Mouse (Mus musculus) stomach, embryonic 15.5 days (tissue): ENCODE results near the gene Plgrkt. TPM values are rescaled to one million over a fixed set of nuclear protein-coding genes. Genes with fewer than 3 reads are reported as not detected.
A peak's percentile ranks its signal among the peaks of the same experiment; 100 is the strongest.

ENCODE experiments used
- ATAC-seq: fragments of 200-750 bp; cut with Nextera tagmentation; 2 replicates; pipeline ENCODE4 v1.8.0; 2017; ENCODE audit warnings: low read depth, moderate number of reproducible peaks, moderate TSS enrichment; ENCODE audit not compliant: insufficient read depth, low FRiP score
- H3K27ac ChIP-seq: fragments of 300-500 bp; sonication (generic); 2 replicates; pipeline ENCODE4 v1.5.1; 2015; ENCODE audit warnings: mild to moderate bottlenecking, inconsistent platforms
- H3K27me3 ChIP-seq: fragments of 300-500 bp; sonication (generic); replicated peaks from 2 replicates; pipeline ENCODE4 v1.6.1; 2015; ENCODE audit warnings: inconsistent platforms
- H3K36me3 ChIP-seq: fragments of 300-500 bp; sonication (generic); 2 replicates; pipeline ENCODE4 v1.6.1; 2015; ENCODE audit warnings: inconsistent platforms
- H3K4me1 ChIP-seq: fragments of 300-500 bp; sonication (generic); 2 replicates; pipeline ENCODE4 v1.6.1; 2015; ENCODE audit warnings: inconsistent platforms
- H3K4me2 ChIP-seq: fragments of 300-500 bp; sonication (generic); 2 replicates; pipeline ENCODE4 v1.6.1; 2015; ENCODE audit warnings: mild to moderate bottlenecking, inconsistent platforms
- H3K4me3 ChIP-seq: fragments of 300-500 bp; sonication (generic); replicated peaks from 2 replicates; pipeline ENCODE4 v1.5.1; 2015; ENCODE audit warnings: inconsistent platforms
- H3K9ac ChIP-seq: fragments of 300-500 bp; sonication (generic); 2 replicates; pipeline ENCODE4 v1.6.1; 2015; ENCODE audit warnings: inconsistent platforms
- H3K9me3 ChIP-seq: fragments of 300-500 bp; sonication (generic); 2 replicates; pipeline ENCODE4 v1.6.1; 2016; ENCODE audit warnings: inconsistent platforms
- WGBS: fragments of 180-500 bp; shearing (Covaris S2); methylation state at CpG from one replicate; pipeline ENCODE4 v1.1.7; 2015; 5-methylcytosine and 5-hydroxymethylcytosine counted together
- polyA plus RNA-seq: library from polyadenylated mRNA; unstranded; fragments of >200 nt; fragmentation: Nextera tagmentation; extraction: Ambion mirVana; gene quantifications from 2 replicates; pipeline ENCODE4 v1.2.1, GENCODE M21; 2015

Plgrkt gene
- polyA plus RNA-seq, 1 experiment from 2014 or later, result 81.9 TPM

GRCm38 (mm10) chr19:29364076-29364475 lies 3.1 kb downstream of the Plgrkt start:
- whole genome bisulfite sequencing, result 78% methylated on average over 5 of the region's 5 CpGs
- no peak overlapping the region for H3K27ac ChIP-seq
- H3K27me3 ChIP-seq, result no peaks in the 10 kb centered on the region
- H3K9me3 ChIP-seq, result no peaks in the 10 kb centered on the region
- no peak overlapping the region for H3K4me2 ChIP-seq
- H3K4me1 ChIP-seq, result peaks cover 5% of the 10 kb centered on the region; the same call in 1 of the 2 replicates
- ATAC-seq, result no peak
- H3K36me3 ChIP-seq, result no peaks in the 10 kb centered on the region
- no peak overlapping the region for H3K9ac ChIP-seq
- no peak overlapping the region for H3K4me3 ChIP-seq

- WGBS, result 91% methylated on average over 7 of the region's 7 CpGs
- Histone ChIP-seq H3K9me3 (no peaks in the 10 kb centered on the region), H3K27ac (no peak overlapping the region), H3K4me3 (no peak overlapping the region), H3K36me3 (no peaks in the 10 kb centered on the region), H3K4me2 (no peak overlapping the region), H3K4me1 (peaks cover 5% of the 10 kb centered on the region; the same call in 1 of the 2 replicates), H3K9ac (no peak overlapping the region), H3K27me3 (no peaks in the 10 kb centered on the region)
- ATAC-seq, result no peak
Observed at GRCm38 (mm10) chr19:29363557-29363956, 3.6 kb downstream of the Plgrkt start.

- no peaks in the 10 kb centered on the region for H3K27me3 ChIP-seq
- ATAC-seq, result no peak
- H3K4me1 ChIP-seq, result peaks cover 5% of the 10 kb centered on the region; the same call in 1 of the 2 replicates
- no peaks in the 10 kb centered on the region for H3K9me3 ChIP-seq
- H3K36me3 ChIP-seq, result no peaks in the 10 kb centered on the region
- H3K4me3 ChIP-seq, result peak overlapping the region; percentile 60
- WGBS, result 26% methylated on average over 13 of the region's 13 CpGs
- no peak overlapping the region for H3K9ac ChIP-seq
- peak overlapping the region; percentile 5; the same call in 1 of the 2 replicates for H3K27ac ChIP-seq
- H3K4me2 ChIP-seq, result peak overlapping the region; percentile 78
Observed at GRCm38 (mm10) chr19:29362173-29362930, 4.8 kb downstream of the Plgrkt start.

- 2% methylated on average over 33 of the region's 33 CpGs for WGBS
- peak; percentile 99 for ATAC-seq
- H3K27ac ChIP-seq, result peak overlapping the region; percentile 5; the same call in 1 of the 2 replicates
Observed at GRCm38 (mm10) chr19:29361468-29362130, 5.6 kb downstream of the Plgrkt start.

GRCm38 (mm10) chr19:29360251-29360650 lies 6.9 kb downstream of the Plgrkt start:
- ATAC-seq, result no peak
- WGBS, result 57% methylated on average over 5 of the region's 5 CpGs
- Histone ChIP-seq H3K4me2 (0 out of 2 replicates have a peak overlapping the region, but pooled peaks have one; percentile 78), H3K36me3 (no peaks in the 10 kb centered on the region), H3K27me3 (no peaks in the 10 kb centered on the region), H3K9me3 (no peaks in the 10 kb centered on the region), H3K4me3 (no peak overlapping the region), H3K9ac (no peak overlapping the region), H3K27ac (no peak overlapping the region), H3K4me1 (peaks cover 5% of the 10 kb centered on the region; the same call in 1 of the 2 replicates)

More at GRCm38 (mm10) chr19:29361468-29362130, 5.6 kb downstream of the Plgrkt start:
- peaks cover 5% of the 10 kb centered on the region; the same call in 1 of the 2 replicates for H3K4me1 ChIP-seq
- peak overlapping the region; percentile 78 for H3K4me2 ChIP-seq
- no peaks in the 10 kb centered on the region for H3K27me3 ChIP-seq
- H3K36me3 ChIP-seq, result no peaks in the 10 kb centered on the region
- H3K4me3 ChIP-seq, result peak overlapping the region; percentile 60
- H3K9me3 ChIP-seq, result no peaks in the 10 kb centered on the region
- peak overlapping the region; percentile 42; the same call in 1 of the 2 replicates for H3K9ac ChIP-seq

- Histone ChIP-seq H3K36me3 (no peaks in the 10 kb centered on the region), H3K4me1 (no peaks in the 10 kb centered on the region), H3K27me3 (no peaks in the 10 kb centered on the region), H3K9ac (no peak overlapping the region), H3K27ac (no peak overlapping the region), H3K4me3 (no peak overlapping the region), H3K9me3 (no peaks in the 10 kb centered on the region), H3K4me2 (no peak overlapping the region)
- no peak for ATAC-seq
- 84% methylated on average over 11 of the region's 11 CpGs for WGBS
Observed at GRCm38 (mm10) chr19:29356281-29356680, 10.9 kb downstream of the Plgrkt start.

- ATAC-seq, result peak; percentile 31
- H3K9me3 ChIP-seq, result no peaks in the 10 kb centered on the region
- no peaks in the 10 kb centered on the region for H3K4me1 ChIP-seq
- no peaks in the 10 kb centered on the region for H3K27me3 ChIP-seq
- no peaks in the 10 kb centered on the region for H3K36me3 ChIP-seq
- WGBS, result 4% methylated on average over 20 of the region's 20 CpGs
- H3K4me3 ChIP-seq, result peak overlapping the region; percentile 38
- no peak overlapping the region for H3K9ac ChIP-seq
- peak overlapping the region; percentile 79 for H3K4me2 ChIP-seq
- no peak overlapping the region for H3K27ac ChIP-seq
Observed at GRCm38 (mm10) chr19:29354895-29355877, 12.0 kb downstream of the Plgrkt start.

- ATAC-seq, result no peak
- Histone ChIP-seq H3K9ac (no peak overlapping the region), H3K36me3 (0 out of 2 replicates have a peak, but pooled peaks cover 3% of the 10 kb centered on the region), H3K27me3 (no peaks in the 10 kb centered on the region), H3K27ac (no peak overlapping the region), H3K4me3 (no peak overlapping the region), H3K4me2 (no peak overlapping the region), H3K9me3 (no peaks in the 10 kb centered on the region), H3K4me1 (no peaks in the 10 kb centered on the region)
- 53% methylated on average over 5 of the region's 5 CpGs for WGBS
Observed at GRCm38 (mm10) chr19:29350991-29351390, 16.2 kb downstream of the Plgrkt start.

GRCm38 (mm10) chr19:29345636-29346035 lies 21.6 kb downstream of the Plgrkt start:
- Histone ChIP-seq H3K4me2 (no peak overlapping the region), H3K27me3 (no peaks in the 10 kb centered on the region), H3K9me3 (no peaks in the 10 kb centered on the region), H3K4me3 (no peak overlapping the region), H3K4me1 (no peaks in the 10 kb centered on the region), H3K9ac (no peak overlapping the region), H3K36me3 (0 out of 2 replicates have a peak, but pooled peaks cover 3% of the 10 kb centered on the region), H3K27ac (no peak overlapping the region)
- ATAC-seq, result no peak
- WGBS, result 84% methylated on average over 6 of the region's 6 CpGs

- Histone ChIP-seq H3K4me2 (no peak overlapping the region), H3K9me3 (no peaks in the 10 kb centered on the region), H3K9ac (no peak overlapping the region), H3K4me3 (no peak overlapping the region), H3K36me3 (no peaks in the 10 kb centered on the region), H3K27me3 (no peaks in the 10 kb centered on the region), H3K4me1 (no peaks in the 10 kb centered on the region), H3K27ac (no peak overlapping the region)
- ATAC-seq, result no peak
Observed at GRCm38 (mm10) chr19:29344868-29345267, 22.3 kb downstream of the Plgrkt start.

GRCm38 (mm10) chr19:29342281-29342680 lies 24.9 kb downstream of the Plgrkt start:
- H3K9ac ChIP-seq, result no peak overlapping the region
- WGBS, result 85% methylated on average over 6 of the region's 6 CpGs
- no peak for ATAC-seq
- no peaks in the 10 kb centered on the region for H3K9me3 ChIP-seq
- no peak overlapping the region for H3K4me2 ChIP-seq
- H3K27me3 ChIP-seq, result no peaks in the 10 kb centered on the region
- H3K4me1 ChIP-seq, result no peaks in the 10 kb centered on the region
- no peak overlapping the region for H3K27ac ChIP-seq
- H3K4me3 ChIP-seq, result no peak overlapping the region
- H3K36me3 ChIP-seq, result no peaks in the 10 kb centered on the region
